Mouse (Mus musculus) right cerebral cortex, postnatal 25 days (tissue): ENCODE measurements at regions not wholly inside any gene's neighbourhood (a gene's known extent, or its start where the extent isn't known, plus 50 kb on each side); places are given as distances from the start of the nearest gene placed in this dataset.
A peak's percentile ranks its signal among the peaks of the same experiment; 100 is the strongest.

ENCODE experiments used
- DNase-seq: peaks from one replicate; pipeline ENCODE4 v3.0.0; 2022

- no peak for DNase-seq
Measured at GRCm38 (mm10) chr1:21132340-21132739, 53.3 kb upstream of the Tram2 start.

GRCm38 (mm10) chr1:21146961-21147360 lies 67.9 kb upstream of the Tram2 start:
- no peak for DNase-seq

- peak; percentile 63 for DNase-seq
Measured at GRCm38 (mm10) chr1:21161742-21162141, 56.6 kb upstream of the Tmem14a start.

- peak; percentile 83 for DNase-seq
Measured at GRCm38 (mm10) chr1:21166287-21166733, 52.1 kb upstream of the Tmem14a start.

- no peak for DNase-seq
Measured at GRCm38 (mm10) chr1:21166762-21167161, 51.6 kb upstream of the Tmem14a start.
